ENCODE assay signal across 8 mouse cellular contexts in the genomic region with DNA sequence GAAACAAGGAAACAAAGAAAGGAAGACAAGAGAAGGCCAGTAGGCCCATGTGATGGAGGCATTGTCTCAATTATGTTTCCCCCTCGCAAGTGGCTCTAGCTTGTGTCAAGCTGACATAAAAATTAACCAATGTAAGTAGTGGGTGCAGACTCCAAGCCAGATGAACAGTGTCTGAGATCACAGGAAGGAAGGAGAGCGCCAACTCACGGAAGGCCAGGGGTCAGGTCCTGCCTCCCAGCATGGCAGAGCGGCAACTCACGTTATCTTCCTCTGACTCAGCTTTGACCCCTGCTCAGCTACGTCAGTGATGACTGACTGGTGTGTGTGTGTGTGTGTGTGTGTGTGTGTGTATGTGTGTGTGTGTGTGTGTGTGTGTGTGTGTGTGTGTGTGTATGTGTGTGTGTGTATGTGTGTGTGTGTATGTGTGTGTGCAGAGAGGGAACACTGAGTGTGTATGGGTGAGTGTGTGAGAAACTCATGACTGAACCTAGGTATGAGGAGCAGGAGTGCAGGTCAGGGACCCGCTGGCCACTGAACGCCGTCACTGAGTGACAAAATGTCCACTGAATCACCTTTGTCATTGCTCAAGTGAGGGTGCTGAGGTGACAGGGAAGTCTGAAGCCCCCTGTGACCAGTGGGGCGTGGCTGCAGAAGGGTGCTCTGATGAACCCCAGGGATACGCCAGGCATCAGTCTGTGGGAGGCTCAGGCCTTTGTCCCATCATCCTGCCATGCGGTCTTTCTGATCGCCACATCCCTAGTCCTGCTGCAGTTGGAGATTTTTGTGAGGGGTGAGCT. TPM values are rescaled to one million over a fixed set of nuclear protein-coding genes. Genes with fewer than 3 reads are reported as not detected.
DNase-seq lines count a peak whose midpoint lies in the region; ATAC-seq and TF ChIP-seq lines count a peak whose summit lies in the region.

No protein-coding gene starts in this region.

- H3K9me3 ChIP-seq in hindbrain, embryonic 11.5 days (ENCODE audit: control insufficient read depth, low read length), result no peaks in the 10 kb centered on the region
- no peaks in the 10 kb centered on the region for H3K9me3 ChIP-seq in hindbrain, postnatal 0 days (ENCODE audit: low read length)
- no peaks in the 10 kb centered on the region for H3K9me3 ChIP-seq in midbrain, embryonic 13.5 days

- no peak for TF ChIP-seq CTCF in hindbrain, postnatal 0 days (IDR thresholded peaks at IDR 0.05; ENCODE audit: low read depth)

- 66% methylated on average over 13 of the region's 13 CpGs for WGBS in hindbrain, embryonic 11.5 days
- WGBS in hindbrain, postnatal 0 days, result 75% methylated on average over 13 of the region's 13 CpGs
- 77% methylated on average over 13 of the region's 13 CpGs for WGBS in midbrain, embryonic 13.5 days

- H3K27me3 ChIP-seq in hindbrain, embryonic 11.5 days (ENCODE audit: control insufficient read depth, insufficient read depth, low read length), result no peaks in the 10 kb centered on the region
- no peaks in the 10 kb centered on the region for H3K27me3 ChIP-seq in hindbrain, postnatal 0 days (ENCODE audit: insufficient read depth, low read length)
- no peaks in the 10 kb centered on the region for H3K27me3 ChIP-seq in midbrain, embryonic 13.5 days

- 0 out of 2 replicates have a peak, but pooled peaks cover 2% of the 10 kb centered on the region for H3K4me1 ChIP-seq in hindbrain, embryonic 11.5 days (replicated peaks; ENCODE audit: control insufficient read depth, insufficient read depth, low read length)
- H3K4me1 ChIP-seq in hindbrain, postnatal 0 days (ENCODE audit: insufficient read depth, low read length), result no peaks in the 10 kb centered on the region
- H3K4me1 ChIP-seq in midbrain, embryonic 13.5 days (replicated peaks), result peaks cover 4% of the 10 kb centered on the region; the same call in 1 of the 2 replicates

- no peak overlapping the region for H3K9ac ChIP-seq in hindbrain, embryonic 11.5 days (ENCODE audit: low read depth, low read length)
- H3K9ac ChIP-seq in hindbrain, postnatal 0 days (replicated peaks; ENCODE audit: low read length), result no peak overlapping the region
- no peak overlapping the region for H3K9ac ChIP-seq in midbrain, embryonic 13.5 days (replicated peaks)

- no peak for ATAC-seq in hindbrain, embryonic 11.5 days (ENCODE audit: low FRiP score)
- ATAC-seq in hindbrain, postnatal 0 days, result no peak
- no peak for ATAC-seq in midbrain, embryonic 13.5 days

- no peak overlapping the region for H3K4me2 ChIP-seq in hindbrain, embryonic 11.5 days (replicated peaks; ENCODE audit: low read depth, low read length)
- H3K4me2 ChIP-seq in hindbrain, postnatal 0 days (ENCODE audit: low read depth, low read length), result no peak overlapping the region
- H3K4me2 ChIP-seq in midbrain, embryonic 13.5 days (replicated peaks), result no peak overlapping the region

- H3K36me3 ChIP-seq in hindbrain, embryonic 11.5 days (ENCODE audit: control insufficient read depth, insufficient read depth, low read length), result no peaks in the 10 kb centered on the region
- no peaks in the 10 kb centered on the region for H3K36me3 ChIP-seq in hindbrain, postnatal 0 days (ENCODE audit: insufficient read depth, low read length)
- no peaks in the 10 kb centered on the region for H3K36me3 ChIP-seq in midbrain, embryonic 13.5 days

- 0 out of 2 replicates have a peak overlapping the region, but pooled peaks have one; percentile 39 for H3K27ac ChIP-seq in hindbrain, embryonic 11.5 days (ENCODE audit: low read depth, low read length)
- no peak overlapping the region for H3K27ac ChIP-seq in hindbrain, postnatal 0 days
- no peak overlapping the region for H3K27ac ChIP-seq in midbrain, embryonic 13.5 days

- DNase-seq in hindbrain, embryonic 11.5 days (ENCODE audit: low spot score), result peak; percentile 40
- DNase-seq in hindbrain, postnatal 0 days (ENCODE audit: low spot score), result no peak
- DNase-seq in urinary bladder, postnatal 10 days (ENCODE audit: low spot score), result peak; percentile 8
- no peak for DNase-seq in urinary bladder, adult 2 months (ENCODE audit: low spot score)
- DNase-seq in embryo, embryonic 11 days, result peak; percentile 64
- DNase-seq in kidney, postnatal 36 days, result peak; percentile 54 to 60
- DNase-seq in yolk sac, embryonic 10.5 days (ENCODE audit: low spot score), result peak; percentile 83

- no peak overlapping the region for H3K4me3 ChIP-seq in hindbrain, embryonic 11.5 days (ENCODE audit: low read depth, low read length)
- H3K4me3 ChIP-seq in hindbrain, postnatal 0 days (ENCODE audit: low read length), result no peak overlapping the region
- no peak overlapping the region for H3K4me3 ChIP-seq in midbrain, embryonic 13.5 days (replicated peaks)

RNA-seq across cellular contexts. Expression of a gene that starts 53.1 kb away (rescaled TPM):
- 7.4 and 10.5 TPM in 2 replicates for polyA plus RNA-seq in hindbrain, embryonic 11.5 days (2014; fragmentation: Nextera tagmentation; extraction: Ambion mirVana)
- total RNA-seq in hindbrain, postnatal 0 days (2014; rRNA removed), result 3.2 and 7.7 TPM in 2 replicates
- polyA plus RNA-seq in hindbrain, postnatal 0 days (2015; fragmentation: Nextera tagmentation; extraction: Ambion mirVana), result 4.1 and 4.4 TPM in 2 replicates
- polyA plus RNA-seq in urinary bladder, adult 2 months (2012; rRNA removed), result 98.4 and 106 TPM in 2 replicates
- polyA plus RNA-seq in midbrain, embryonic 13.5 days (2015; fragmentation: Nextera tagmentation; extraction: Ambion mirVana), result 4.0 and 4.5 TPM in 2 replicates

RNA-seq across cellular contexts. Expression of a gene that starts 55.5 kb away (rescaled TPM):
- polyA plus RNA-seq in hindbrain, embryonic 11.5 days (2014; fragmentation: Nextera tagmentation; extraction: Ambion mirVana), result 15.3 and 19.2 TPM in 2 replicates
- total RNA-seq in hindbrain, postnatal 0 days (2014; rRNA removed), result 60.5 and 67.5 TPM in 2 replicates
- polyA plus RNA-seq in hindbrain, postnatal 0 days (2015; fragmentation: Nextera tagmentation; extraction: Ambion mirVana), result 28.9 and 31.5 TPM in 2 replicates
- 12.6 and 28.4 TPM in 2 replicates for polyA plus RNA-seq in urinary bladder, adult 2 months (2012; rRNA removed)
- polyA plus RNA-seq in midbrain, embryonic 13.5 days (2015; fragmentation: Nextera tagmentation; extraction: Ambion mirVana), result 10.6 and 11.2 TPM in 2 replicates

Comparison
In these comparisons a context has a peak if more than half of its experiments do, and no peak if none do; other contexts are left out.
1. DNase-seq: peak in hindbrain, embryonic 11.5 days (single experiment), urinary bladder, postnatal 10 days (single experiment), embryo, embryonic 11 days (single experiment), kidney, postnatal 36 days (2 of 2) and yolk sac, embryonic 10.5 days (single experiment); none in hindbrain, postnatal 0 days (single experiment) and urinary bladder, adult 2 months (single experiment).